Mouse (Mus musculus): Measurements from ENCODE around the gene Lasp1. TPM values are rescaled to one million over a fixed set of nuclear protein-coding genes. Genes with fewer than 3 reads are reported as not detected.

The Lasp1 gene
- polyA plus RNA-seq, 1 experiment = 201 TPM

- no peak overlapping the region for H3K4me3 ChIP-seq (ENCODE audit: insufficient read depth, low read length)
- H3K4me1 ChIP-seq (ENCODE audit: control insufficient read depth, insufficient read depth, low read length) = peaks cover 80% of the 10 kb centered on the region
- no peak for TF ChIP-seq CTCF (IDR thresholded peaks at IDR 0.05; ENCODE audit: low read depth, low read length)
- peak overlapping the region; percentile 100 for H3K27ac ChIP-seq (ENCODE audit: insufficient read depth, low read depth, low read length)
Observed at GRCm38 (mm10) chr11:97824895-97825294, 26.1 kb downstream of the Lasp1 start.

DNA sequence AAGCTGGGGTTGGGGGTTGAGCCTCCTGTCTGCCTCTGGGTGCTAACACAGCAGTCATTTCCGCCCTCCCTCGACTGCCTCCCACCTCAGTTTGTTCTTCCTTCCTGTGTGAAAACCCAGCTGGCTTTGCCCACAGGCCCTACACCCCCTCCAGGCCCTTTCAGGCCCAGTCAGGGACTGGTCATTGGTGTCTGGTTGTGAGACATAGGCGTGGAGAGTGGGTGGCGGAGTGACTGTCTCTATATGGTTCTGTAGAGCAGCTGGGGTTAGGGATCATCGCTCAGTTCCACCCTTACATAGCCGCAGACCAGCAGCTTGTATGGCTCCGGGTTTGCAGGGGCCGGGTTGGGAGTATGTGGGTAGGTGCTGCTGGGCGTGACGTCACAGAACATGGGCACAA, 26.5 kb downstream of the Lasp1 start:
- Histone ChIP-seq H3K27ac (ENCODE audit: insufficient read depth, low read depth, low read length) (peak overlapping the region; percentile 100), H3K4me3 (ENCODE audit: insufficient read depth, low read length) (no peak overlapping the region), H3K4me1 (ENCODE audit: control insufficient read depth, insufficient read depth, low read length) (peaks cover 80% of the 10 kb centered on the region)
- TF ChIP-seq CTCF (IDR thresholded peaks at IDR 0.05; ENCODE audit: low read depth, low read length) (no peak), POLR2A (IDR thresholded peaks at IDR 0.05; ENCODE audit: borderline replicate concordance, low read depth, low read length) (no peak)

DNA sequence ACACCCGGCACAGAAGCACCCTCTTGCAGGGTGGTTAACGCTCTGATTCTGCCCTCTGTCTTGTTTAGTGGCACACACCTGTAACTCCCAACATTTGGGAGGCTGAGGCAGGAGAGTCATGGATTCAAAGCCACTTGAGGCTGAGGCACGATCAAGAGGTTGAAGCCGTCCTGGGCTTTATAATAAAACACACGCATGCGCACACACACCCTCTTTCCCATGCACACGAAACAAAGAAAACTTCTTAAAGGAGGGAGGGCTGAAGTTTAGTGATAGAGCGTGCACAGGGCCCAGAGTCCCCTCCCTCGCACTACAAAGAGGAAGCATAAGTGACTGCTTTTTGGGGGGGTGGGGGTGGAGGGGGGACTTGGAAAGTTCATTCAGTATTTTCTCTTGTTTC, 27.2 kb downstream of the Lasp1 start:
- Histone ChIP-seq H3K27ac (ENCODE audit: insufficient read depth, low read depth, low read length) (peak overlapping the region; percentile 100), H3K4me3 (ENCODE audit: insufficient read depth, low read length) (peak overlapping the region; percentile 17), H3K4me1 (ENCODE audit: control insufficient read depth, insufficient read depth, low read length) (peaks cover 81% of the 10 kb centered on the region)
- TF ChIP-seq POLR2A (IDR thresholded peaks at IDR 0.05; ENCODE audit: borderline replicate concordance, low read depth, low read length) = no peak
- no peak for TF ChIP-seq CTCF (IDR thresholded peaks at IDR 0.05; ENCODE audit: low read depth, low read length)

GRCm38 (mm10) chr11:97826414-97826813, 27.6 kb downstream of the Lasp1 start:
- Histone ChIP-seq H3K4me3 (ENCODE audit: insufficient read depth, low read length) (no peak overlapping the region), H3K27ac (ENCODE audit: insufficient read depth, low read depth, low read length) (peak overlapping the region; percentile 100), H3K4me1 (ENCODE audit: control insufficient read depth, insufficient read depth, low read length) (peaks cover 79% of the 10 kb centered on the region)
- no peak for TF ChIP-seq POLR2A (IDR thresholded peaks at IDR 0.05; ENCODE audit: borderline replicate concordance, low read depth, low read length)
- no peak for TF ChIP-seq CTCF (IDR thresholded peaks at IDR 0.05; ENCODE audit: low read depth, low read length)

GRCm38 (mm10) chr11:97827654-97828053, 28.9 kb downstream of the Lasp1 start:
- Histone ChIP-seq H3K4me1 (ENCODE audit: control insufficient read depth, insufficient read depth, low read length) (peaks cover 84% of the 10 kb centered on the region), H3K4me3 (ENCODE audit: insufficient read depth, low read length) (no peak overlapping the region), H3K27ac (ENCODE audit: insufficient read depth, low read depth, low read length) (peak overlapping the region; percentile 100)
- TF ChIP-seq CTCF (IDR thresholded peaks at IDR 0.05; ENCODE audit: low read depth, low read length) (no peak), POLR2A (IDR thresholded peaks at IDR 0.05; ENCODE audit: borderline replicate concordance, low read depth, low read length) (no peak)

GRCm38 (mm10) chr11:97829365-97829764, 30.6 kb downstream of the Lasp1 start:
- TF ChIP-seq POLR2A (IDR thresholded peaks at IDR 0.05; ENCODE audit: borderline replicate concordance, low read depth, low read length) (no peak), CTCF (IDR thresholded peaks at IDR 0.05; ENCODE audit: low read depth, low read length) (no peak)
- Histone ChIP-seq H3K27ac (ENCODE audit: insufficient read depth, low read depth, low read length) (peak overlapping the region; percentile 100), H3K4me1 (ENCODE audit: control insufficient read depth, insufficient read depth, low read length) (peaks cover 76% of the 10 kb centered on the region), H3K4me3 (ENCODE audit: insufficient read depth, low read length) (no peak overlapping the region)

DNA sequence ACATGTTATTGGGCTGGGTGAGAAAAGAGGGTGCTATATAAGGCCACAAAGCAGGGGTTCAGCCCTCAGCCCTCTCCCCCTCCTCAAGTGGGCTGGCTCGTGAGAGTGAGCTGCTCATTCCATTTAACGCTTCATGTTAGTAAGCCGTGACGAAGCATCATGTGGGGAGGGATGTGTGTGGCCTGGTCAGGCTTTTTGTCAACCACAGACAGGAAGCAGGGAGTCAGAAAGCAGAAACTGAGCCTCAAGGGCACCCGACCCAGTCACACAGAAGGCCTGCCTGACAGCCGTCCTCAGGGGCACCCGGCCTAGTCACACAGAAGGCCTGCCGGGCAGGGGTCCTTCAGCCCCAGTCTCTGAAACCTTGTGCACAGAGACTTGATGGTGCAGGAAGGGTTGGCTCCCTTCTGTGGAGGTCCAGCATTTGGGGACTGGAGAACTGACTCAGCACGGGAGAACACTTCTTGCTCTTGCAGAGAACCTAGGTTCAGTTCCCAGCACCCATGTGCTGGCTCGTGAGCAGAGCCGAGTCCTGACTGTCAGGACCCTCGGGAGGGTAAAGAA, 31.2 kb downstream of the Lasp1 start:
- H3K4me3 ChIP-seq (ENCODE audit: insufficient read depth, low read length) = peak overlapping the region; percentile 31
- peaks cover 69% of the 10 kb centered on the region for H3K4me1 ChIP-seq (ENCODE audit: control insufficient read depth, insufficient read depth, low read length)
- TF ChIP-seq POLR2A (IDR thresholded peaks at IDR 0.05; ENCODE audit: borderline replicate concordance, low read depth, low read length) = no peak
- TF ChIP-seq CTCF (IDR thresholded peaks at IDR 0.05; ENCODE audit: low read depth, low read length) = no peak
- H3K27ac ChIP-seq (ENCODE audit: insufficient read depth, low read depth, low read length) = peak overlapping the region; percentile 100

DNA sequence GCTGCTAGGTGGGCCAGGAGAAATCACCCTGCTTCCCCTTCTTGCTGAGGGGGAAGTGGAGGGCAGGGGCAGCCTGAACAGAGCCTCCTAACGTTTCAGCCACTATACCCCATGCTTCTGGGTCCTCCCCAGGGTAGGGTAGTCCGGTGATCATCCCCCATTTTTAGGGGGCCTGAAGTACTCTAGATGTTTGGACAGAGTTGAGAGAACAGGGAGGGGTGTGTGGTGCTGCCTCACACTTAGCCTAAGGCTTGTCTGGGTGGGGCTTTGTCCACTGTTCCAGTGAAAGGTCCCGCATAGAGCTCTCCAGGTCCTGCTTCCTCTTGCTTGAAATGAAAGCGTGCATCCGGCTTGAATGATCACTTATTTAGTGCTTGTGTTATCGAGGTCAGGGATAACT, 31.7 kb downstream of the Lasp1 start:
- H3K4me3 ChIP-seq (ENCODE audit: insufficient read depth, low read length) = peak overlapping the region; percentile 31; the same call in 1 of the 2 replicates
- peaks cover 64% of the 10 kb centered on the region for H3K4me1 ChIP-seq (ENCODE audit: control insufficient read depth, insufficient read depth, low read length)
- no peak for TF ChIP-seq CTCF (IDR thresholded peaks at IDR 0.05; ENCODE audit: low read depth, low read length)
- TF ChIP-seq POLR2A (IDR thresholded peaks at IDR 0.05; ENCODE audit: borderline replicate concordance, low read depth, low read length) = 0 out of 2 replicates have a peak, but pooled peaks have one; percentile 18
- H3K27ac ChIP-seq (ENCODE audit: insufficient read depth, low read depth, low read length) = peak overlapping the region; percentile 100

- Histone ChIP-seq H3K27ac (ENCODE audit: insufficient read depth, low read depth, low read length) (peak overlapping the region; percentile 5; the same call in 1 of the 2 replicates), H3K4me1 (ENCODE audit: control insufficient read depth, insufficient read depth, low read length) (peaks cover 62% of the 10 kb centered on the region), H3K4me3 (ENCODE audit: insufficient read depth, low read length) (no peak overlapping the region)
- no peak for TF ChIP-seq CTCF (IDR thresholded peaks at IDR 0.05; ENCODE audit: low read depth, low read length)
- TF ChIP-seq POLR2A (IDR thresholded peaks at IDR 0.05; ENCODE audit: borderline replicate concordance, low read depth, low read length) = no peak
Observed at GRCm38 (mm10) chr11:97832001-97832400, 33.2 kb downstream of the Lasp1 start.

- TF ChIP-seq POLR2A (IDR thresholded peaks at IDR 0.05; ENCODE audit: borderline replicate concordance, low read depth, low read length) (no peak), CTCF (IDR thresholded peaks at IDR 0.05; ENCODE audit: low read depth, low read length) (no peak)
- no peak overlapping the region for H3K27ac ChIP-seq (ENCODE audit: insufficient read depth, low read depth, low read length)
- H3K4me1 ChIP-seq (ENCODE audit: control insufficient read depth, insufficient read depth, low read length) = peaks cover 60% of the 10 kb centered on the region
- no peak overlapping the region for H3K4me3 ChIP-seq (ENCODE audit: insufficient read depth, low read length)
Observed at GRCm38 (mm10) chr11:97833352-97833751, 34.6 kb downstream of the Lasp1 start.

All from bone marrow macrophage, adult 2 months (primary cell).